Mouse (Mus musculus): ENCODE data around the gene Vwa8.

The Vwa8 gene

GRCm38 (mm10) chr14:79225458-79225857 lies 376.6 kb downstream of the Vwa8 start:
- no peak for DNase-seq (ENCODE audit: low read depth, low spot score)

DNA sequence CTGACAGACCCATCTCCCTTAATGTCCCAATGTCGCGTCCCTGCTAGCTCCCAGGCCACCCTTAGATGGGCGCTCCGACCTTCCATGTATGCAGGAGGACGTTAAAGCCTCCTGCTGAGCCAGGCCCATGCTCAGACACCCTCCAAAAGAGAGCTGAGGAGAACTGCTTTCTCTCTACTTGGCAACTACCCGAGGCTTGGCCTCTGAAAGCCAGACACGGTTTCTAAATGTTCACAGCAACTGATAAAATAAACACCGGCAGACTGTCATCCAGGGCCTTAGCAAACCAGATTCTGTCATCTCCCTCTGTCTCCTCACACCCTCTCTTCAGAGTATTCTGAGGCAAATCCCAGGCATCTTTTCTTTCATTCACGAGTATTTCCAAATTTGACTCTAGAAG lies 377.2 kb downstream of the Vwa8 start:
- no peak for DNase-seq (ENCODE audit: low read depth, low spot score)

GRCm38 (mm10) chr14:79226741-79227140 lies 377.9 kb downstream of the Vwa8 start:
- DNase-seq (ENCODE audit: low read depth, low spot score) = no peak

- DNase-seq (ENCODE audit: low read depth, low spot score) = no peak
Observed at GRCm38 (mm10) chr14:79227955-79228354, 379.1 kb downstream of the Vwa8 start.

- no peak for DNase-seq (ENCODE audit: low read depth, low spot score)
Observed at GRCm38 (mm10) chr14:79231677-79232076, 382.8 kb downstream of the Vwa8 start.

DNA sequence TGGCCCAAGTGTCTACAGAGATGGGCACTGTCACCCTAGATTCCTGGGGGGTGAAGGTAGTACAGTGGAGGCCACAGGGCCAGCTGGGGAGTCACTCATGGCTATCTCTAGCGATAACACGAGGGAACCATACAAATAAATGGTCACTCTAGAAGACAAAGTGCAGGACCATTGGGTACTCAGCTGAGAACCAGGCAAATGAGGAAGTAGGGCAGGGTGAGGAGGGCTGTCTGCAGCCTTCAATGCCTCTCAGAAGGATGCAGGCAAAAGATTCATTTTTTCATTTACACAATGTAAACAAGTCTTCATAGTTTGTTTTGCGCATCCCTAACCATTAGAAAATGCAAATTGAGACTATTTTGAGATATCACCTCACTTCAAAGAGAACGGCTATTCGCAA lies 384.8 kb downstream of the Vwa8 start:
- no peak for DNase-seq (ENCODE audit: low read depth, low spot score)

GRCm38 (mm10) chr14:79234513-79234912 lies 385.7 kb downstream of the Vwa8 start:
- DNase-seq (ENCODE audit: low read depth, low spot score) = no peak

- no peak for DNase-seq (ENCODE audit: low read depth, low spot score)
Observed at GRCm38 (mm10) chr14:79235157-79235556, 386.3 kb downstream of the Vwa8 start.

GRCm38 (mm10) chr14:79236261-79236660 lies 387.4 kb downstream of the Vwa8 start:
- peak; percentile 61 for DNase-seq (ENCODE audit: low read depth, low spot score)

- DNase-seq (ENCODE audit: low read depth, low spot score) = peak; percentile 47
Observed at GRCm38 (mm10) chr14:79239402-79239801, 390.6 kb downstream of the Vwa8 start.

- DNase-seq (ENCODE audit: low read depth, low spot score) = no peak
Observed at GRCm38 (mm10) chr14:79241057-79241570, 392.3 kb downstream of the Vwa8 start.

- no peak for DNase-seq (ENCODE audit: low read depth, low spot score)
Observed at GRCm38 (mm10) chr14:79241656-79242385, 393.0 kb downstream of the Vwa8 start.

- no peak for DNase-seq (ENCODE audit: low read depth, low spot score)
Observed at GRCm38 (mm10) chr14:79242386-79242720, 393.5 kb downstream of the Vwa8 start.

GRCm38 (mm10) chr14:79243038-79243883 lies 394.4 kb downstream of the Vwa8 start:
- peak; percentile 83 for DNase-seq (ENCODE audit: low read depth, low spot score)

- DNase-seq (ENCODE audit: low read depth, low spot score) = no peak
Observed at GRCm38 (mm10) chr14:79244571-79244970, 395.7 kb downstream of the Vwa8 start.

DNA sequence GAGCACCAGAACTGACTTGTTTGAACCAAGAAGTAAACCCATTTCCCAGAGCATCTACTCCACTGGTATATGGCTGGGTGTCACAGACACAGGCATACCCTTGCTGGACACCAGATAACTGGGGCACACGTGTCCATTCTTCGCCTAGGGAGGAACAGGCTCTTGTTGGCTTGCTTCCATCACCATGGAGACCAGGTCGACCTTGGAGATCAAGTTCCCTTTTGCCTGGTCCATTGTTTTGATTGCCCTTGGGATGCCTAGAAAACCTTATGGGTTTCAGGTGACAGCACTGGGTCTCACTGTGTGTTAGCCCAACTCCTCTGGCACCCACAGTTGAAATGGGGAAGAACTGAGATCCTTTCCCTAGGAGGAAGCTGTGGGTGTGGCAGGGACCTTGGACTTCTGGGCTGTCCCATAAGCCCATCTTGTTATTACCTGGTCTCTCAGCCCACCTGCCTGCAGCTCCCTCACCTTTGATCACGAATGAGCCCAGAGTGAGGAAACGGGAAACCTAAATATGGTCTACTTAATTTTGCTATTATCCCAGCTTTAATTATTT lies 403.0 kb downstream of the Vwa8 start:
- DNase-seq (ENCODE audit: low read depth, low spot score) = no peak
